Mouse (Mus musculus) ZHBTc4 (cell line): ENCODE measurements at regions not wholly inside any gene's neighbourhood (a gene's known extent, or its start where the extent isn't known, plus 50 kb on each side); places are given as distances from the start of the nearest gene placed in this dataset.
A peak's percentile ranks its signal among the peaks of the same experiment; 100 is the strongest.

Source experiments
- DNase-seq: peaks from one replicate; pipeline ENCODE4 v3.0.0-alpha.2; 2011; ENCODE audit warnings: low read depth, low spot score

GRCm38 (mm10) chr8:33997676-33998075 lies 113.9 kb downstream of the Gm10131 start:
- no peak for DNase-seq

DNA sequence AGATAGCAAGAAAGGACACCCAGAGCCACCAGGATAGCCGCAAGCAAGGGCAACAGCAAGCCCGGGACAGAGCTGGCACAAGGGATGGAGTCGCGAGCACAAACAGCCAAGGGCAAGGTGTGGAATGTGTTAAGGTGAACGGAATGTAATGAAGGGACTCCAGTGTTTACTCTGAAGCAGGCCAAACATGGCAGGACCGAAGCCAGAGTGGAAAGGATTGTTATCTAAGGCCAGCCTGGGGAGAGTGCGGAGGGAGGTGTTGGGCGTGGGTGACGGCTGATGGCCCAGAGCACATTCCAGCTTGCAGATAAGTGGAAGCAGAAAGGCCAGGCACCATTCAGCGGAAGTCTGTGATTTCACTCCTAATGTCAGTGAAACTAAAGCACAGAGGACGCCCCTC lies 118.6 kb downstream of the Gm10131 start:
- DNase-seq, result peak; percentile 91

DNA sequence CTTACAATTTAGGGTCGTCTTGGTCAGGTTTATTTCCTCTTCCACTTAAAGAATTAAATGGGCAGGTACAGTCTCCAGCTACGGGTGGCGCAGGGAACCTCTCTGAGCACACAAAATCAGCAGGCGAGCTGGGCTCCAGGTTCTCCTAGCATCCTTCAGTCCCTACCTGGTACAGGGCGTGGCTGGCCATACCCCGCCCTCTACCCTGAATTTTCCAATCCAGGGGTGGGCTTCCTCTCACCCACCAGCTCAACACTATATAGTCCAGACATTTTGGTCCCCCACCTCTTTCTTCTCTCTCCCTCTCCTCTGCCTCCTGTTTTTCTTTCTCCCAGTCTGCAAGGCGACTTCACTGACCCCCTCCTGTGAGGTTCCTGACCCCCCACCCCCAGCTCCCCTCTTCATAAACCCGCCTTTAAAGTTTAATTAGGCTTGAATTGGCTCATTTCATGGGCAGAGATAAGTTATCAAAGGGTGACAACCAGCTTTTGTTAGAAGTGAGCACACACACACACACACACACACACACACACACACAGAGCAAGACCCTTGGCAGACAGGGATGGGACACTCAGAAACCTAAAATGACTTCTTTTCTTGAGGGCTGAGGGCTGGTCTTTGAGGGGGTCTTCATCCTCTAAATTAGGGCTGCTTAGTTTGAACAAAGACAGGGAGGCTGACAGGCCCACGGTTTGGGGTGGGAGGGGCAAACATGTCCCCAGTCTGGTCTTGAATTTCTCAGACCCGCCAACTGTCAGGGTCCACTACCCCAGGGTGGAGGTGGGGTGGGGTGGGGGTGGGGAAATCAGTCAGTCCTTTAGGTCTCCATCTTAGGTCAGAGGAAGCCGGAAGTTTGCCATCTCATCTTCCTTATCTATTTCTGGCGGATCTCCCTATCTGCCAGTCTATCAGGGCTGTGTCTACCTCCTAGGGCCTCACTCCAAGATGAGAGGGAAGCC lies 119.3 kb downstream of the Gm10131 start:
- no peak for DNase-seq

GRCm38 (mm10) chr8:33991165-33991916 lies 120.2 kb downstream of the Gm10131 start:
- no peak for DNase-seq

DNA sequence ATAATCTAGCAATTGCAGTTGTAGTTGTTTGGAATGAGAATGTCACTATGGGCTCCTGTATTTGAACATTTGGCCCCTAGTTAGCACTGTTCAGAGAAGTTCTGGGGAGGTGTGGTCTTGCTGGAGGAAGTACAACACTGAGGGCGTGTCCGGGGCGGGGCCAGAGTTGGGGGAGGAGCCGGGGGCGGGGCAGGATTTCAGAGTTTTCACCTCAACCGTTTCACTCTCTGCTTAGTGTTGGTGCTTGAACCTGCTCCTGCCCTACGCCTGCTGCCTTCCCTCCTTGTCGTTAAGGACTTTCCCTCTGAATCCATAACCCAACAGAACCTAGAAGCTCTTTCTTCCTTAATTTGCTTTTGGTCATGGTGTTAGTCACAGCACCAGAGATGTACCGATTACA lies 121.5 kb downstream of the Gm10131 start:
- peak; percentile 91 for DNase-seq

DNA sequence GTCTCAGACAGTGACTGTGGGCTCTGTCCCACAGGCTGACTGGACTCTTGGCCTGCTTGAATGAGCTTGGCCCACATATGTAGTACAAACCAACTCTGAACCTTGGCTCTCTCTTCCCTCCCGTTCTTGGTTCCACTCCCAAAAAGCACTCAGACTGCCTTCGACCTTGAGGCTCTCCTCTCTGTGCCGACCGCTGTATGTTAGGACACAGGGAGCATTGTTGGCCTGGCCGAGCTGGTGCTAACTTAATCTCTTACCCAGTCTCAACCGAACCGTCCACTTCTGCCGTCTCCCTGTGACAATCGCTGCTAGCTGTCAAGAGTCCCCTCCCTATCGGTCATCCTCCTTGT lies 123.8 kb downstream of the Gm10131 start:
- no peak for DNase-seq

DNA sequence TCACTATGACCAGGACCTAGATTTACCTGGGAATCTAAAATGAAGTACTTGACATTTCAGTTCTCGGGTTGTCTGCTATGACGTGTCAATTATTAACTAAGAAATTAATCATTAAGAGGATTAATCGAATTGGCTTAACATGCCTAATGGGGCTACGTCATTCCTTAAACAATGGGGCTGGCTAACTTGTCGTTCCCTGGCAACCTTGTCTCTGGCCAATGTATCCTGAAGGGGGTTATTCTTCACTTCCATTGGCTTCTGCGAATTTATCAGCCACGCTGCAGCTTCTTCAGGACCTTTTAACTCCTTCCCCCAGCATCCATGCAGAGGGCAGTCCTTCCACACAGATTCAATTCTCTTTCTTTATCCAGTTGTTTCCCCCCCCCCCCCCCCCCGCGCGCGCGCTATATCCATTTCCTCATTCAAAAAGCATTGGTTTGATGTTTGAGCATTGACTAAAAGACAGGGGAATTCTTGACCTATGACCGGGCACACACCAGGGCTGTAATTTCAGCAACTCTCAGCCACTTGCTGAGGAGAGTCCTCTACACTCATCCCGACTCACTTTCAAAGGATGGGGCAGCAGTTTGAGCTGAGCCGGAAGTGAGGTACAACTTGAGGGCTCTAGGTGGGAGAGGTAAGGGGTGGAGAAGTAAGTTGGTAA lies 124.3 kb downstream of the Gm10131 start:
- DNase-seq, result no peak

- DNase-seq, result no peak
Measured at GRCm38 (mm10) chr8:33986657-33987056, 124.9 kb downstream of the Gm10131 start.

DNA sequence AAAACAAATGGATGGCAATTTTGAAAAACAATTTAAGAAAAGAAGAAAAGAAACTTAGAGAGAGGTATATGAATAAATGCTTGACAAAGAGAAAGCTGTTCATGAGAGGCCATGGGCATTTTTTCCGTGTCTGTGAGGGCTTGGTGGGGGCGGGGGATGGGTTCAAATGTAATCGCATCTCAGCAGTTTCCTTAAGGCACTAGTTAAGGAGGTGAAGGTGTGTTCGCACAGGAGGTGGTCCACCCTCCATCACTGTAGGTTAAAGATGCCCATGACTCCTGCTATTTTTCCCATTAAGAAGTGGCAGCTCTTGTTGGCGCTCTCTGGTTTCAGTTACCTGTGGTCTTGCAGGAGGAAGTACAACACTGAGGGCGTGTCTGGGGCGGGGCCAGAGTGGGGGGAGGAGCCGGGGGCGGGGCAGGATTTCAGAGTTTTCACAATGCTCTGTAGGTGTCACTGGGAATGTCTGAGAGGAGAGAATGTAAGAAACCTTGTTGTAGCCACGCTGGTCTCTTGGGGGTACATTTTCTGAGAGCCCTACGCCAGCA lies 126.0 kb downstream of the Gm10131 start:
- peak; percentile 64 for DNase-seq

DNA sequence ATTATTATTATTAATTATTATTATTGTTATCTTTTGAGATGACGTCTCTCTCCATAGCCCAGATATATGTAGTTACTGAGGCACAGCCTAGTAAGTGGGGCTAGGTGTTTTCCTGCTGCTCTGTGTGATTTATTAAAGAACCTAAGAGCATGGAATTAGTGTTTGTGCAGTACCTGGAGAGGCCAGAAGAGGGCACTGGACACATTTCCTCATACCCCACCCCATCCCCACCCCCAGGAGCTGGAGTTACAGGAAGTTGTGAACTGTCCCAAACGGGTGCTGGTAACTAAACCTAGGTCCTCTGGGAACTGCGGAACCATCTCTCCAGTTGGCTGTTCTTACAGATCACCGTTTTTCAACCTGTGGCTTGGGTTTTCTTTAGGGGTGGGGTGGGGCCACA lies 129.9 kb downstream of the Gm10131 start:
- DNase-seq, result peak; percentile 91

GRCm38 (mm10) chr8:33980999-33981398 lies 130.5 kb downstream of the Gm10131 start:
- no peak for DNase-seq
